Mouse (Mus musculus): Measurements from ENCODE around the gene Prpsap2. TPM values are rescaled to one million over a fixed set of nuclear protein-coding genes. Genes with fewer than 3 reads are reported as not detected.

Gene Prpsap2
- total and polyA plus RNA-seq, 3 experiments = 29.0 to 30.7 TPM; not detected in 1

DNA sequence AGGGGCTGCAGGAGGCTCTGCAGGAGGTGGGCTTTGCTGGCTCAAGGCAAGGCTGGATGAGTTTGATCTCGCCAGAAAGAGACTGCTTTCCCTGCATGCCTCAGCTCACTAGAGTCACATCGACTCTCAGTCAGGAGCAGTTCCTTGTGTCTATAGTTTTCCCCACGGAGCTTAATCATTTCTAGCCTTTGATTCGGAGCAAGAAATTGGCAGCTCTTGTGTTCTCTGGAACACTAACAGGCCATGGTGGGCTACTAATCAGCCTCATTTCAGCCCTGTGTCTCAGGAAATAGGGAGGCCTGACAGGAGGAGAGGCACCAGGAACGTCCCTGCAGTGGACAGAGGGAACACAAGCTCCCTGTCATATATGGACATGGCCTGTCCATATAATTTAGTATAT is 43.9 kb downstream of the Prpsap2 start:
- no peak for TF ChIP-seq TCF12 (IDR thresholded peaks at IDR 0.05; ENCODE audit: low read depth, low read length)
- no peak for TF ChIP-seq SMC3 (IDR thresholded peaks at IDR 0.05; ENCODE audit: low read depth, low read length)
- no peak for TF ChIP-seq POLR2A (IDR thresholded peaks at IDR 0.05; ENCODE audit: control insufficient read depth in 1 of 2, insufficient read depth in 1 of 2, low read depth in 1 of 2, low read length in 2 of 2, poor library complexity in 1 of 2)
- no peak for TF ChIP-seq RAD21 (IDR thresholded peaks at IDR 0.05; ENCODE audit: low read depth, low read length)
- TF ChIP-seq USF2 (IDR thresholded peaks at IDR 0.05; ENCODE audit: borderline replicate concordance in 1 of 2, insufficient read depth in 1 of 2, low read depth in 1 of 2, low read length in 2 of 2) = no peak
- TF ChIP-seq SIN3A (IDR thresholded peaks at IDR 0.05; ENCODE audit: low read length) = no peak
- TF ChIP-seq USF1 (IDR thresholded peaks at IDR 0.05; ENCODE audit: low read depth, low read length) = no peak
- TF ChIP-seq BHLHE40 (IDR thresholded peaks at IDR 0.05; ENCODE audit: borderline replicate concordance, low read depth, low read length) = no peak
- no peak for TF ChIP-seq RCOR1 (IDR thresholded peaks at IDR 0.05; ENCODE audit: low read depth, low read length)
- no peak for TF ChIP-seq MAFK (IDR thresholded peaks at IDR 0.05; ENCODE audit: borderline replicate concordance, low read depth, low read length)
- no peak for TF ChIP-seq MAX (IDR thresholded peaks at IDR 0.05; ENCODE audit: low read length)
- TF ChIP-seq HCFC1 (IDR thresholded peaks at IDR 0.05; ENCODE audit: low read depth, low read length) = no peak
- TF ChIP-seq POLR2AphosphoS2 (IDR thresholded peaks at IDR 0.05; ENCODE audit: low read length) = no peak
- TF ChIP-seq GABPA (IDR thresholded peaks at IDR 0.05; ENCODE audit: low read depth, low read length) = no peak
- no peak for TF ChIP-seq JUND (IDR thresholded peaks at IDR 0.05; ENCODE audit: low read depth, low read length)
- Histone ChIP-seq H3K9me3 (replicated peaks; ENCODE audit: insufficient read depth, low read length) (no peaks in the 10 kb centered on the region), H3K9ac (ENCODE audit: control insufficient read depth, low read depth, low read length, poor library complexity, severe bottlenecking) (no peak overlapping the region), H3K27me3 (ENCODE audit: control insufficient read depth in 1 of 2, insufficient read depth in 2 of 2, low read length in 2 of 2) (no peaks in the 10 kb centered on the region), H3K4me3 (ENCODE audit: control insufficient read depth in 1 of 2, insufficient read depth in 1 of 2, low read depth in 2 of 2, low read length in 2 of 2) (no peak overlapping the region), H3K79me2 (ENCODE audit: control insufficient read depth, insufficient read depth, low read length, poor library complexity) (no peaks in the 10 kb centered on the region), H3K27ac (ENCODE audit: control insufficient read depth, low read depth, low read length) (no peak overlapping the region), H3K4me1 (ENCODE audit: control insufficient read depth in 1 of 2, insufficient read depth in 2 of 2, low read length in 2 of 2) (peaks cover 0 to 8% of the 10 kb centered on the region in 2 experiments; a peak in 1 of 4 replicates), H3K36me3 (ENCODE audit: control insufficient read depth in 1 of 2, insufficient read depth in 2 of 2, low read length in 2 of 2) (0 out of 4 replicates have a peak, but pooled peaks cover 0 to 2% of the 10 kb centered on the region in 2 experiments)
- no peak for DNase-seq (ENCODE audit: low read depth, low spot score)

DNA sequence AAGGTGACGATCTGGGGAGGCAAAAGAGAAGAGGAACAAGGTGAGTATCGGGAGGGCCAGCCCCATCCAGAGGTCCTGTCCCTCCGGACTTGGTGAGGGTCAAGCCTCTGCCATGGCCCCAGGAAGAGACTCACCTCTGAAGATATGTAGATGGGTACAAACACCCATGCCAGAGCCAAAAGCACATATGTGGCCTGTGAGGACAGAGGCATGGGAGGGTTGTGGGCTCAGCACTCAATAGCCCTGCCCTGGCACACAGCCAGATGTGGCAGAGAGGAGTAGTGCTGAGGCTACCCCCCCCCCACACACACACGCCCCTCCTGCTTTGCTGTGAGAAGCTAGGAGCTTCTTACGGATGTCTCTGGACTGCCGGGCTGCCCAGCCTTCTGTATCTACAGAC is 46.8 kb downstream of the Prpsap2 start:
- no peak overlapping the region for H3K27ac ChIP-seq (ENCODE audit: control insufficient read depth, low read depth, low read length)
- no peaks in the 10 kb centered on the region for H3K9me3 ChIP-seq (replicated peaks; ENCODE audit: insufficient read depth, low read length)
- H3K9ac ChIP-seq (ENCODE audit: control insufficient read depth, low read depth, low read length, poor library complexity, severe bottlenecking) = no peak overlapping the region
- no peak for DNase-seq (ENCODE audit: low read depth, low spot score)
- TF ChIP-seq POLR2A (IDR thresholded peaks at IDR 0.05; ENCODE audit: control insufficient read depth in 1 of 2, insufficient read depth in 1 of 2, low read depth in 1 of 2, low read length in 2 of 2, poor library complexity in 1 of 2) (no peak), USF1 (IDR thresholded peaks at IDR 0.05; ENCODE audit: low read depth, low read length) (no peak), BHLHE40 (IDR thresholded peaks at IDR 0.05; ENCODE audit: borderline replicate concordance, low read depth, low read length) (no peak), MAX (IDR thresholded peaks at IDR 0.05; ENCODE audit: low read length) (no peak), RCOR1 (IDR thresholded peaks at IDR 0.05; ENCODE audit: low read depth, low read length) (no peak), UBTF (IDR thresholded peaks at IDR 0.05; ENCODE audit: borderline replicate concordance, insufficient read depth, low read depth, low read length) (no peak), ELF1 (IDR thresholded peaks at IDR 0.05; ENCODE audit: low read depth, low read length) (no peak), MEF2A (IDR thresholded peaks at IDR 0.05; ENCODE audit: extremely low read depth, insufficient replicate concordance, low read depth, low read length, poor library complexity, severe bottlenecking) (no peak), EP300 (IDR thresholded peaks at IDR 0.05; ENCODE audit: low read depth in 1 of 2, low read length in 2 of 2) (no peak), USF2 (IDR thresholded peaks at IDR 0.05; ENCODE audit: borderline replicate concordance in 1 of 2, insufficient read depth in 1 of 2, low read depth in 1 of 2, low read length in 2 of 2) (no peak), GATA1 (IDR thresholded peaks at IDR 0.05; ENCODE audit: low read depth, low read length) (no peak), KAT2A (conservative IDR thresholded peaks at IDR 0.05; ENCODE audit: low read depth, low read length) (no peak), POLR2AphosphoS2 (IDR thresholded peaks at IDR 0.05; ENCODE audit: low read length) (no peak), TCF12 (IDR thresholded peaks at IDR 0.05; ENCODE audit: low read depth, low read length) (no peak), ZC3H11A (IDR thresholded peaks at IDR 0.05; ENCODE audit: low read depth, low read length) (no peak), MAFK (IDR thresholded peaks at IDR 0.05; ENCODE audit: borderline replicate concordance, low read depth, low read length) (no peak), MXI1 (IDR thresholded peaks at IDR 0.05; ENCODE audit: low read depth, low read length) (no peak), CHD2 (IDR thresholded peaks at IDR 0.05; ENCODE audit: low read length) (no peak), MYB (IDR thresholded peaks at IDR 0.05; ENCODE audit: low read depth, low read length) (no peak)
- no peaks in the 10 kb centered on the region for H3K27me3 ChIP-seq (ENCODE audit: control insufficient read depth in 1 of 2, insufficient read depth in 2 of 2, low read length in 2 of 2)
- 0 out of 4 replicates have a peak, but pooled peaks cover 0 to 2% of the 10 kb centered on the region in 2 experiments for H3K36me3 ChIP-seq (ENCODE audit: control insufficient read depth in 1 of 2, insufficient read depth in 2 of 2, low read length in 2 of 2)
- H3K4me1 ChIP-seq (ENCODE audit: control insufficient read depth in 1 of 2, insufficient read depth in 2 of 2, low read length in 2 of 2) = peaks cover 0 to 8% of the 10 kb centered on the region in 2 experiments; a peak in 1 of 4 replicates
- H3K4me3 ChIP-seq (ENCODE audit: control insufficient read depth in 1 of 2, insufficient read depth in 1 of 2, low read depth in 2 of 2, low read length in 2 of 2) = no peak overlapping the region
- no peaks in the 10 kb centered on the region for H3K79me2 ChIP-seq (ENCODE audit: control insufficient read depth, insufficient read depth, low read length, poor library complexity)

All from MEL (cell line).